Mouse (Mus musculus) MEL (cell line): ENCODE data around the gene Hoxa1. TPM values are rescaled to one million over a fixed set of nuclear protein-coding genes. Genes with fewer than 3 reads are reported as not detected.

Source experiments
- DNase-seq: peaks from one replicate; pipeline ENCODE4 v3.0.0; 2011; ENCODE audit warnings: low read depth, low spot score
- H3K27ac ChIP-seq: 2 replicates; pipeline ENCODE4 v1.5.1; 2012; ENCODE audit warnings: low read depth, mild to moderate bottlenecking, control low read depth, low read length, moderate library complexity; ENCODE audit not compliant: control insufficient read depth
- H3K27me3 ChIP-seq, 2 experiments: fragments of 150-350 bp in 1 of 2; sonication (generic) in 1 of 2; 2 replicates each; pipeline ENCODE4 v1.6.1; 2012; ENCODE audit warnings: low read length in 2 of 2, mild to moderate bottlenecking in 2 of 2, improper control_type of control experiment in 1 of 2, moderate library complexity in 1 of 2; ENCODE audit not compliant: insufficient read depth in 2 of 2, control insufficient read depth in 1 of 2
- H3K36me3 ChIP-seq, 2 experiments: 2 replicates each; pipeline ENCODE4 v1.6.1; 2012 to 2014; ENCODE audit warnings: low read length in 2 of 2, improper control_type of control experiment in 1 of 2, inconsistent platforms in 1 of 2, mild to moderate bottlenecking in 1 of 2; ENCODE audit not compliant: insufficient read depth in 2 of 2, control insufficient read depth in 1 of 2
- H3K4me1 ChIP-seq, 2 experiments: fragments of 150-350 bp in 1 of 2; sonication (generic) in 1 of 2; 2 replicates each; pipeline ENCODE4 v1.6.1; 2012; ENCODE audit warnings: low read length in 2 of 2, improper control_type of control experiment in 1 of 2, mild to moderate bottlenecking in 1 of 2; ENCODE audit not compliant: insufficient read depth in 2 of 2, control insufficient read depth in 1 of 2
- H3K4me3 ChIP-seq, 2 experiments: fragments of 150-350 bp in 1 of 2; sonication (generic) in 1 of 2; 2 replicates each; pipeline ENCODE4 v1.5.1; 2012; ENCODE audit warnings: low read depth in 2 of 2, low read length in 2 of 2, mild to moderate bottlenecking in 2 of 2, moderate library complexity in 2 of 2, control low read depth in 1 of 2, improper control_type of control experiment in 1 of 2; ENCODE audit not compliant: control insufficient read depth in 1 of 2, insufficient read depth in 1 of 2
- H3K79me2 ChIP-seq: 2 replicates; pipeline ENCODE4 v1.6.1; 2012; ENCODE audit warnings: mild to moderate bottlenecking, low read length, moderate library complexity; ENCODE audit not compliant: control insufficient read depth, poor library complexity, insufficient read depth
- H3K9ac ChIP-seq: 2 replicates; pipeline ENCODE4 v1.6.1; 2012; ENCODE audit warnings: low read depth, mild to moderate bottlenecking, control low read depth, low read length, moderate library complexity; ENCODE audit not compliant: control insufficient read depth, poor library complexity, severe bottlenecking
- H3K9me3 ChIP-seq: fragments of 150-350 bp; sonication (generic); replicated peaks from 2 replicates; pipeline ENCODE4 v1.6.1; 2012; ENCODE audit warnings: mild to moderate bottlenecking, low read length, improper control_type of control experiment, moderate library complexity; ENCODE audit not compliant: insufficient read depth
- BHLHE40 ChIP-seq: IDR thresholded peaks from 2 replicates; pipeline ENCODE4 v1.6.1; 2012; ENCODE audit warnings: low read depth, mild to moderate bottlenecking, inconsistent platforms, low read length, improper control_type of control experiment, borderline replicate concordance
- CHD2 ChIP-seq: IDR thresholded peaks from 2 replicates; pipeline ENCODE4 v1.6.1; 2011; ENCODE audit warnings: low read length, improper control_type of control experiment
- CTCF ChIP-seq, 3 experiments: IDR thresholded peaks in 2 of 3; conservative IDR thresholded peaks in 1 of 3; 2 replicates each; pipeline ENCODE4 v1.5.1; 2011 to 2012; ENCODE audit warnings: low read length in 3 of 3, low read depth in 2 of 3, mild to moderate bottlenecking in 2 of 3, improper control_type of control experiment in 1 of 3, inconsistent platforms in 1 of 3, mixed read lengths in 1 of 3, moderate library complexity in 1 of 3; ENCODE audit not compliant: control insufficient read depth in 1 of 3, insufficient read depth in 1 of 3, poor library complexity in 1 of 3, severe bottlenecking in 1 of 3
- E2F4 ChIP-seq: IDR thresholded peaks from 2 replicates; pipeline ENCODE4 v1.6.1; 2011; ENCODE audit warnings: low read depth, low read length, improper control_type of control experiment, borderline replicate concordance
- ELF1 ChIP-seq: IDR thresholded peaks from 2 replicates; pipeline ENCODE4 v1.6.1; 2014; ENCODE audit warnings: low read depth, mild to moderate bottlenecking, inconsistent platforms, low read length, improper control_type of control experiment, moderate library complexity
- GABPA ChIP-seq: IDR thresholded peaks from 2 replicates; pipeline ENCODE4 v1.6.1; 2012; ENCODE audit warnings: low read depth, mild to moderate bottlenecking, inconsistent platforms, low read length, improper control_type of control experiment, moderate library complexity
- GATA1 ChIP-seq: IDR thresholded peaks from 2 replicates; pipeline ENCODE4 v1.6.1; 2011; ENCODE audit warnings: low read depth, low read length, improper control_type of control experiment
- MAZ ChIP-seq: IDR thresholded peaks from 2 replicates; pipeline ENCODE4 v1.6.1; 2012; ENCODE audit warnings: low read depth, mild to moderate bottlenecking, inconsistent platforms, low read length, improper control_type of control experiment
- MEF2A ChIP-seq: IDR thresholded peaks from 2 replicates; pipeline ENCODE4 v1.6.1; 2014; ENCODE audit warnings: low read depth, mild to moderate bottlenecking, inconsistent platforms, low read length, improper control_type of control experiment; ENCODE audit not compliant: poor library complexity, insufficient replicate concordance, severe bottlenecking; ENCODE audit errors: extremely low read depth
- MXI1 ChIP-seq: IDR thresholded peaks from 2 replicates; pipeline ENCODE4 v1.6.1; 2011; ENCODE audit warnings: mild to moderate bottlenecking, low read depth, low read length, improper control_type of control experiment
- NRF1 ChIP-seq: IDR thresholded peaks from 2 replicates; pipeline ENCODE4 v1.6.1; 2014; ENCODE audit warnings: low read depth, mild to moderate bottlenecking, inconsistent platforms, low read length, improper control_type of control experiment, moderate library complexity; ENCODE audit not compliant: poor library complexity, insufficient read depth, severe bottlenecking
- POLR2AphosphoS2 ChIP-seq: IDR thresholded peaks from 2 replicates; pipeline ENCODE4 v1.6.1; 2011; ENCODE audit warnings: low read length, improper control_type of control experiment
- RCOR1 ChIP-seq: IDR thresholded peaks from 2 replicates; pipeline ENCODE4 v1.6.1; 2012; ENCODE audit warnings: low read depth, mild to moderate bottlenecking, inconsistent platforms, low read length, improper control_type of control experiment
- SIN3A ChIP-seq: IDR thresholded peaks from 2 replicates; pipeline ENCODE4 v1.6.1; 2012; ENCODE audit warnings: low read length, improper control_type of control experiment, inconsistent platforms
- TAL1 ChIP-seq: IDR thresholded peaks from 2 replicates; pipeline ENCODE4 v1.6.1; 2012; ENCODE audit warnings: mild to moderate bottlenecking, inconsistent platforms, low read length, moderate library complexity, mixed read lengths
- TBP ChIP-seq: IDR thresholded peaks from 2 replicates; pipeline ENCODE4 v1.8.0; 2011; ENCODE audit warnings: low read depth, low read length, improper control_type of control experiment
- TCF12 ChIP-seq: IDR thresholded peaks from 2 replicates; pipeline ENCODE4 v1.6.1; 2014; ENCODE audit warnings: low read depth, mild to moderate bottlenecking, inconsistent platforms, low read length, improper control_type of control experiment, moderate library complexity
- UBTF ChIP-seq: IDR thresholded peaks from 2 replicates; pipeline ENCODE4 v1.6.1; 2012; ENCODE audit warnings: low read depth, mild to moderate bottlenecking, inconsistent platforms, low read length, improper control_type of control experiment, moderate library complexity, borderline replicate concordance; ENCODE audit not compliant: insufficient read depth
- USF2 ChIP-seq, 2 experiments: IDR thresholded peaks; 2 replicates each; pipeline ENCODE4 v1.6.1; 2011 to 2012; ENCODE audit warnings: improper control_type of control experiment in 2 of 2, low read length in 2 of 2, borderline replicate concordance in 1 of 2, inconsistent platforms in 1 of 2, low read depth in 1 of 2, mild to moderate bottlenecking in 1 of 2; ENCODE audit not compliant: insufficient read depth in 1 of 2
- ZMIZ1 ChIP-seq: IDR thresholded peaks from 2 replicates; pipeline ENCODE4 v1.6.1; 2012; ENCODE audit warnings: low read depth, mild to moderate bottlenecking, inconsistent platforms, low read length, improper control_type of control experiment, moderate library complexity
- ZNF384 ChIP-seq: IDR thresholded peaks from 2 replicates; pipeline ENCODE4 v1.6.1; 2012; ENCODE audit warnings: low read depth, mild to moderate bottlenecking, inconsistent platforms, low read length, improper control_type of control experiment
- polyA plus RNA-seq, 2 experiments: library from polyadenylated mRNA; stranded (reverse) in 1 of 2; unstranded in 1 of 2; fragments of >175 nt in 1 of 2; fragments of >200 nt in 1 of 2; gene quantifications; 2 replicates each; pipeline versions ENCODE4 v1.2.1 to v1.2.4; 2012; ENCODE audit warnings: low replicate concordance in 2 of 2, low read depth in 1 of 2; ENCODE audit not compliant: insufficient read length in 2 of 2, insufficient read depth in 1 of 2, missing spikeins in 1 of 2
- total RNA-seq: library from RNA; depleted of rRNA; stranded (reverse); fragments of 300-350 nt; gene quantifications from 2 replicates; pipeline ENCODE4 v1.2.3, GENCODE M21; 2012

Gene Hoxa1
- total and polyA plus RNA-seq, 3 experiments: not detected

DNA sequence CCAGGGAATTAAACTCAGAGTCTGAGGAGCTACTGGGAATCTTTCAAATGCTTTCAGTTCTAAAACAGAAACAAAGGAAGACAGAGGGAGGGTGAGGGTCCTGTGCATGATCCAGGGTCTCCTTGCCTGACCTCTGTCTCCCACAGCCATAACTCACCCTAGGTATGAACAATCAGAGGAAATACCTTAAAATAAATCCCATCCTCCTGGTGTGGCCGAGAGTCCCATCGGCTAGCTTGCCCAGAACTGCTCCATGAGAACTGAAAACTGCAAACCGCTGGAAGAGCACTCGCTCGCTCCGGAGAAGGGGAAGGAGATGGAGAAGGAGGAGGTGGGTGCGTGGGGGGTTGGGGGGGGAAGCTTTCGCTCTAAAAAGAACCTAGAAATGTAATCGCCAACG, 21.6 kb upstream of the Hoxa1 start:
- Histone ChIP-seq H3K27me3 (no peaks in the 10 kb centered on the region), H3K79me2 (no peaks in the 10 kb centered on the region), H3K4me3 (no peak overlapping the region), H3K36me3 (no peaks in the 10 kb centered on the region), H3K27ac (no peak overlapping the region), H3K9me3 (no peaks in the 10 kb centered on the region), H3K4me1 (no peaks in the 10 kb centered on the region), H3K9ac (no peak overlapping the region)
- DNase-seq: no peak
- TF ChIP-seq BHLHE40 (no peak), RCOR1 (no peak), ZNF384 (no peak), USF2 (IDR thresholded peaks at IDR 0.05; ENCODE audit: borderline replicate concordance in 1 of 2, insufficient read depth in 1 of 2, low read depth in 1 of 2, low read length in 2 of 2) (no peak), E2F4 (no peak), GABPA (no peak), CTCF (IDR thresholded peaks at IDR 0.05 in 2 of 3, conservative IDR thresholded peaks at IDR 0.05 in 1 of 3; ENCODE audit: control insufficient read depth in 1 of 3, insufficient read depth in 1 of 3, low read depth in 2 of 3, low read length in 3 of 3, poor library complexity in 1 of 3, severe bottlenecking in 1 of 3) (no peak), ZMIZ1 (no peak), POLR2AphosphoS2 (no peak), CHD2 (no peak), NRF1 (no peak), MXI1 (no peak), MAZ (no peak), MEF2A (no peak), SIN3A (no peak), TCF12 (no peak), ELF1 (no peak), TBP (no peak), UBTF (no peak)

DNA sequence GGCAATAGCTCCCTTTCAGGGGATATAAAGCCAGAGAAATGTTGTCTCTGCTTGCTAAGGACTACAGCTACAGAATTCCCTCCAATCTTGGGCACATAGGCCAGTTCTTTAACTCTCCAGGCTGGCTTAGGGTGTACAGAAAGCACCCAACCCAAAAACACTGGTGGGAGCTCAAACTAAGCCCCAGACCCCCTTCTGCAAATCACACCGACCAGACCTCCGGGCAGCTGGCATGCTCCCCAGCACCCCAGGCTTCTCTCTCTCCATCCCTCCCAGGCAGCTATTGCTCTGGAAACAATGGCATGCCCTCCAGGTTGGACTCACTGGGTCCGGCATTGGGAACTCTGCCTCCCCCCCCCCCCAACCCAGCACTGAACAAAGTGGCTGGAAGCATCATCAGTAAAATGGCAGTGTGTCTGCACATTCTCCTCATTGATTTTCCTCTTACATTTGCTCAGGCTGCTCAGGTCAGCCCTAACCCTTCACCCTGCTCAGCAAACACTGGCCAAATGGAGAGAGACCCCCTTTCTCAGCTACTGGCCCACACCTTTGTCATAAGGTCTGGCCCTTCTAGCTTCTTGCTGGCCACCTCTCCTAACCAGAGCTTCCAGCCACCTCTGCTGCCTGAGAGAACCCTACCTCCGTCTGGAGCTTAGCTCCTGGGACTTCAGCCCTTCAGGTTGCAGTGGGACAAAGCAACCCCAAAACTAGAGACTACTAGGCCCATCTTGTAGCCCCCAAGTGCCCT, 21.0 kb upstream of the Hoxa1 start:
- H3K9ac ChIP-seq: no peak overlapping the region
- no peak overlapping the region for H3K27ac ChIP-seq
- H3K36me3 ChIP-seq: no peaks in the 10 kb centered on the region
- DNase-seq: no peak
- no peaks in the 10 kb centered on the region for H3K27me3 ChIP-seq
- no peak overlapping the region for H3K4me3 ChIP-seq
- H3K4me1 ChIP-seq: no peaks in the 10 kb centered on the region
- TF ChIP-seq TAL1 (no peak), NRF1 (no peak), TBP (no peak), BHLHE40 (no peak), CHD2 (no peak), TCF12 (no peak), RCOR1 (no peak), MEF2A (no peak), GATA1 (no peak), POLR2AphosphoS2 (no peak), E2F4 (no peak)
- H3K9me3 ChIP-seq: no peaks in the 10 kb centered on the region
- no peaks in the 10 kb centered on the region for H3K79me2 ChIP-seq
